Mouse (Mus musculus) kidney, embryonic 14.5 days (tissue): ENCODE data around the gene Mob4. TPM values are rescaled to one million over a fixed set of nuclear protein-coding genes. Genes with fewer than 3 reads are reported as not detected.

Experiments used
- polyA plus RNA-seq: library from polyadenylated mRNA; unstranded; fragments of >200 nt; fragmentation: Nextera tagmentation; extraction: Ambion mirVana; gene quantifications from 2 replicates; pipeline ENCODE4 v1.2.1, GENCODE M21; 2014

The Mob4 gene
- polyA plus RNA-seq, 1 experiment from 2014 or later: 144 TPM

Other genes with a start within 250 kb of the Mob4 start
- 5.3 and 9.0 TPM in 2 replicates for gene Ankrd44, start 204.8 kb upstream of the Mob4 start, polyA plus RNA-seq
- gene Sf3b1, start 103.8 kb upstream of the Mob4 start, polyA plus RNA-seq: 309 and 336 TPM in 2 replicates
- 14.3 and 15.1 TPM in 2 replicates for gene Coq10b, start 78.5 kb upstream of the Mob4 start, polyA plus RNA-seq
- gene Hspe1, start 43.1 kb upstream of the Mob4 start, polyA plus RNA-seq: 508 and 679 TPM in 2 replicates
- 359 and 402 TPM in 2 replicates for gene Hspd1, start 43.0 kb upstream of the Mob4 start, polyA plus RNA-seq
- 4.8 and 6.6 TPM in 2 replicates for gene Rftn2, start 95.6 kb downstream of the Mob4 start, polyA plus RNA-seq
- gene Mars2, start 105.9 kb downstream of the Mob4 start, polyA plus RNA-seq: 2.1 and 2.4 TPM in 2 replicates
- gene Boll, start 232.2 kb downstream of the Mob4 start, polyA plus RNA-seq: 0.51 and 0.72 TPM in 2 replicates